Mouse (Mus musculus) forebrain, embryonic 11.5 days (tissue): ENCODE measurements around the gene Fam217a. TPM values are rescaled to one million over a fixed set of nuclear protein-coding genes. Genes with fewer than 3 reads are reported as not detected.

Experiments used
- polyA plus RNA-seq: library from polyadenylated mRNA; unstranded; fragments of >200 nt; fragmentation: Nextera tagmentation; extraction: Ambion mirVana; gene quantifications from 2 replicates; pipeline ENCODE4 v1.2.1, GENCODE M21; 2014

Gene Fam217a
- polyA plus RNA-seq, 1 experiment from 2014 or later = 0.60 TPM

Other genes starting within 250 kb of the Fam217a start
- not detected in 2 replicates for gene Fam50b, start 189.5 kb downstream of the Fam217a start, polyA plus RNA-seq
- gene Prpf4b, start 49.0 kb downstream of the Fam217a start, polyA plus RNA-seq = 98.7 and 107 TPM in 2 replicates
- not detected in 2 replicates for gene 4933417A18Rik, start 99 bp upstream of the Fam217a start, polyA plus RNA-seq
- 0.43 and 0.59 TPM in 2 replicates for gene Eci3, start 39.5 kb upstream of the Fam217a start, polyA plus RNA-seq
- gene Eci2, start 102.8 kb upstream of the Fam217a start, polyA plus RNA-seq = 117 and 124 TPM in 2 replicates